Mouse (Mus musculus): ENCODE data around the gene Bex6.

- TF ChIP-seq POLR2A (IDR thresholded peaks at IDR 0.05; ENCODE audit: borderline replicate concordance, low read depth, low read length) (no peak), CTCF (IDR thresholded peaks at IDR 0.05; ENCODE audit: low read depth, low read length) (no peak)
Observed at GRCm38 (mm10) chr16:32163392-32163791, 16.2 kb upstream of the Bex6 start.

All from bone marrow macrophage, adult 2 months (primary cell).